In genomic region chr15:21669760-21670159, GRCm38 (mm10) we compare ENCODE assay signal across 23 mouse cellular contexts.
"Had no signal": no experiment of that assay in that cellular context is flagged by ENCODE, and none has a peak within 500 bp of the region (broad histone marks: within the 10 kb centered on the region; RNA-seq: fewer than 3 reads in every experiment).

No protein-coding gene starts in this region.

- H3K4me2 ChIP-seq: heart, embryonic 12.5 days; hindbrain, embryonic 13.5 days; hindbrain, embryonic 15.5 days; intestine, embryonic 15.5 days; limb, embryonic 12.5 days; liver, embryonic 11.5 days; liver, embryonic 13.5 days had no signal

- ATAC-seq: inflammation-experienced regulatory T-cells, adult 6 months; intestine, embryonic 15.5 days had no signal

- H3K9ac ChIP-seq: heart, embryonic 12.5 days; hindbrain, embryonic 13.5 days; hindbrain, embryonic 15.5 days; intestine, embryonic 15.5 days; limb, embryonic 12.5 days; liver, embryonic 13.5 days had no signal

- H3K27ac ChIP-seq: gastrocnemius, adult 2 months; heart, embryonic 10.5 days; hindbrain, embryonic 13.5 days; hindbrain, embryonic 15.5 days; intestine, embryonic 15.5 days; limb, embryonic 10.5 days; limb, embryonic 12.5 days; liver, embryonic 13.5 days had no signal

- H3K9me3 ChIP-seq: heart, embryonic 10.5 days; heart, embryonic 12.5 days; hindbrain, embryonic 13.5 days; hindbrain, embryonic 15.5 days; intestine, embryonic 15.5 days; limb, embryonic 10.5 days; limb, embryonic 12.5 days; liver, embryonic 13.5 days had no signal

- DNase-seq: gastrocnemius, adult 2 months; gastrocnemius, postnatal 10 days; gastrocnemius, postnatal 25 days; heart, adult 18-20 months; heart, postnatal 10 days; heart, postnatal 4 days; kidney, adult 11 months; kidney, adult 8-10 months; kidney, postnatal 10 days; kidney, postnatal 25 days; kidney, postnatal 4 days; layer of hippocampus, adult 9-11 months; liver; liver, embryonic 13.5 days had no signal

- H3K36me3 ChIP-seq: heart, embryonic 10.5 days; heart, embryonic 12.5 days; hindbrain, embryonic 13.5 days; hindbrain, embryonic 15.5 days; intestine, embryonic 15.5 days; limb, embryonic 10.5 days; limb, embryonic 12.5 days; liver, embryonic 13.5 days had no signal

- H3K4me1 ChIP-seq: heart, embryonic 10.5 days; heart, embryonic 12.5 days; hindbrain, embryonic 13.5 days; hindbrain, embryonic 15.5 days; intestine, embryonic 15.5 days; limb, embryonic 10.5 days; limb, embryonic 12.5 days; liver, embryonic 13.5 days had no signal

- H3K27me3 ChIP-seq: heart, embryonic 12.5 days; hindbrain, embryonic 13.5 days; hindbrain, embryonic 15.5 days; intestine, embryonic 15.5 days; limb, embryonic 12.5 days; liver, embryonic 13.5 days had no signal

- H3K4me3 ChIP-seq: gastrocnemius, adult 2 months; heart, embryonic 10.5 days; heart, embryonic 12.5 days; hindbrain, embryonic 13.5 days; hindbrain, embryonic 15.5 days; intestine, embryonic 15.5 days; limb, embryonic 10.5 days; limb, embryonic 12.5 days; liver, embryonic 13.5 days had no signal
